Mouse (Mus musculus) lung, adult 2 months (tissue): ENCODE measurements at regions not wholly inside any gene's neighbourhood (a gene's known extent, or its start where the extent isn't known, plus 50 kb on each side); places are given as distances from the start of the nearest gene placed in this dataset.

ENCODE experiments used
- DNase-seq: peaks from one replicate; pipeline ENCODE4 v3.0.0; 2022
- H3K4me1 ChIP-seq: fragments of 200-500 bp; 2 replicates; pipeline ENCODE4 v1.6.1; 2011; ENCODE audit warnings: low read length; ENCODE audit not compliant: control insufficient read depth, insufficient read depth
- H3K4me3 ChIP-seq: fragments of 200-500 bp; replicated peaks from 2 replicates; pipeline ENCODE3; 2011; ENCODE audit warnings: low read depth, mild to moderate bottlenecking, control low read depth, low read length; ENCODE audit errors: extremely low read depth
- CTCF ChIP-seq: fragments of 200-500 bp; IDR thresholded peaks from 2 replicates; pipeline ENCODE4 v1.5.1; 2011; ENCODE audit warnings: mild to moderate bottlenecking, low read length, control low read depth; ENCODE audit not compliant: insufficient read depth
- POLR2A ChIP-seq: fragments of 200-500 bp; IDR thresholded peaks from 2 replicates; pipeline ENCODE4 v1.6.1; 2011; ENCODE audit warnings: low read depth, mild to moderate bottlenecking, control low read depth, low read length, borderline replicate concordance; ENCODE audit errors: extremely low read depth
- WGBS: fragments of 180-500 bp; shearing (Covaris S2); methylation state at CpG from one replicate; pipeline ENCODE4 v1.1.7; 2018; 5-methylcytosine and 5-hydroxymethylcytosine counted together

- TF ChIP-seq POLR2A (no peak), CTCF (no peak)
- DNase-seq, result no peak
- 65% methylated on average over 7 of the region's 7 CpGs for WGBS
- Histone ChIP-seq H3K4me1 (peaks cover 2% of the 10 kb centered on the region; the same call in 1 of the 2 replicates), H3K4me3 (no peak overlapping the region)
Observed at GRCm38 (mm10) chrX:99530511-99530910, 59.4 kb upstream of the Pja1 start.

- WGBS, result 43% methylated on average over 6 of the region's 6 CpGs
- TF ChIP-seq POLR2A, result no peak
- no peak for TF ChIP-seq CTCF
- Histone ChIP-seq H3K4me1 (no peaks in the 10 kb centered on the region), H3K4me3 (no peak overlapping the region)
- no peak for DNase-seq
Observed at GRCm38 (mm10) chrX:99523306-99523705, 52.2 kb upstream of the Pja1 start.

- DNase-seq, result peak; percentile 65
- WGBS, result 29% methylated on average over 5 of the region's 5 CpGs
- Histone ChIP-seq H3K4me1 (no peaks in the 10 kb centered on the region), H3K4me3 (no peak overlapping the region)
- TF ChIP-seq POLR2A (no peak), CTCF (peak; percentile 78)
Observed at GRCm38 (mm10) chrX:99522830-99523229, 51.8 kb upstream of the Pja1 start.

DNA sequence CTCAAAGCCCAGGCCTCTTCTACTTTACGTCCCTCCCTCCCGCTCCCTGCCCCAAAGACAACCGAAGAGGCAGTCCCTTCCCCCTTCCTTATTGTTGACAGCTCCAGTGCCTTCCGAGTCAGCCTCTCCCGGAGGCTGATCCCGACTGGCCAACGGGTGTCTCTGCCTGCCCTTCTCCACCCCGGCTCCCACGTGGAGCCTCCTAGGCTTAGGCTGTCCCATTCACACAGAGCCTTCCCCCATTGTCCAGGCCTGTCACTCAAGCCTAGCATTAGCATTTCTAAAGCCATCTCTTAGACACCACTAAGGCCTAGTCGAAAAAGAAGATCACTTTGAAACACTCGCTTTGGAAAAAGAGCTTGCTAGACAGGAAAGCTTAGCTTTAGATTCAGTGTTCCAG is 51.2 kb upstream of the Pja1 start:
- Histone ChIP-seq H3K4me3 (no peak overlapping the region), H3K4me1 (no peaks in the 10 kb centered on the region)
- WGBS, result 72% methylated on average over 11 of the region's 11 CpGs
- TF ChIP-seq CTCF (no peak), POLR2A (no peak)
- DNase-seq, result no peak

GRCm38 (mm10) chrX:99521866-99522265 is 50.8 kb upstream of the Pja1 start:
- Histone ChIP-seq H3K4me1 (no peaks in the 10 kb centered on the region), H3K4me3 (no peak overlapping the region)
- TF ChIP-seq CTCF (no peak), POLR2A (no peak)
- no peak for DNase-seq
- 74% methylated on average over 7 of the region's 7 CpGs for WGBS
